Mouse (Mus musculus) megakaryocyte, embryonic 14.5 days (primary cell): ENCODE results near the gene A830031A19Rik.

Experiments used
- FLI1 ChIP-seq: IDR thresholded peaks from 2 replicates; pipeline ENCODE4 v1.6.1; 2012; ENCODE audit warnings: low read length, inconsistent platforms, mixed read lengths
- GATA1 ChIP-seq: IDR thresholded peaks from 3 replicates; pipeline ENCODE4 v1.6.1; 2012; ENCODE audit warnings: mixed read lengths, low read length, inconsistent platforms, borderline replicate concordance

DNA sequence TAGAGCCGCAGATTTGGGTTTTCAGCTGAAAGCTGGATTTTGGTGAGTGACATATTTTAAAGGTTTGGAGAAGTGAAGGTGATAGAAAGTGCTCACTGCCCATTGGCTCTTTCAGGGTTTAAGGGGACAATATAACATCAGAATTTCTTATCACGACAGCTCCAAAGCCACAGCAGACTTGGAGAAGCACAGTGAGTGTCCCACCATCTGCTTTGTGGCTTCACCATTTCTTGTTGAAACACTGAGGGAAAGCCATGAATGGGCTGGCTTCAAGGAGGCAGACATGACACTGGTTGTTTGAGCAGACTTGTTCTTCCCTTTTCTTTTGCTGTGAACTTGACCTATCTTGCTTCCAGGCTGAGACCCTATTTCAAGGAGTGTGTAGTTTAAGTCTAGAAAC is 49.1 kb upstream of the A830031A19Rik start:
- TF ChIP-seq GATA1: no peak
- TF ChIP-seq FLI1: no peak
